Mouse (Mus musculus) cortical plate, adult 2 months (tissue): ENCODE measurements around the gene Ptprn2. TPM values are rescaled to one million over a fixed set of nuclear protein-coding genes. Genes with fewer than 3 reads are reported as not detected.

Experiments used
- H3K27ac ChIP-seq: fragments of 200-500 bp; 2 replicates; pipeline ENCODE4 v1.5.1; 2012; ENCODE audit warnings: low read length, control low read depth, inconsistent platforms; ENCODE audit not compliant: insufficient read depth
- H3K4me1 ChIP-seq: fragments of 200-500 bp; 2 replicates; pipeline ENCODE4 v1.6.1; 2011; ENCODE audit warnings: low read length; ENCODE audit not compliant: control insufficient read depth, insufficient read depth
- H3K4me3 ChIP-seq: fragments of 200-500 bp; 2 replicates; pipeline ENCODE4 v1.5.1; 2011; ENCODE audit warnings: mild to moderate bottlenecking, low read length, control low read depth; ENCODE audit not compliant: insufficient read depth
- CTCF ChIP-seq: fragments of 200-500 bp; IDR thresholded peaks from 2 replicates; pipeline ENCODE4 v1.5.1; 2011; ENCODE audit warnings: mild to moderate bottlenecking, control low read depth, low read length; ENCODE audit not compliant: insufficient read depth; ENCODE audit errors: extremely low read depth
- POLR2A ChIP-seq: fragments of 200-500 bp; IDR thresholded peaks from 2 replicates; pipeline ENCODE4 v1.6.1; 2011; ENCODE audit warnings: mild to moderate bottlenecking, low read length, control low read depth; ENCODE audit not compliant: insufficient read depth; ENCODE audit errors: extremely low read depth
- polyA plus RNA-seq: library from polyadenylated mRNA; depleted of rRNA; stranded (reverse); fragments of >200 nt; gene quantifications from 2 replicates; pipeline ENCODE4 v1.2.3, GENCODE M21; 2012

Ptprn2 gene
- polyA plus RNA-seq, 1 experiment, result 165 TPM

GRCm38 (mm10) chr12:117106696-117107095, 621.2 kb downstream of the Ptprn2 start:
- H3K4me3 ChIP-seq, result no peak overlapping the region
- no peak for TF ChIP-seq POLR2A
- no peak for TF ChIP-seq CTCF
- H3K27ac ChIP-seq, result no peak overlapping the region
- peaks cover 3% of the 10 kb centered on the region; the same call in 1 of the 2 replicates for H3K4me1 ChIP-seq

DNA sequence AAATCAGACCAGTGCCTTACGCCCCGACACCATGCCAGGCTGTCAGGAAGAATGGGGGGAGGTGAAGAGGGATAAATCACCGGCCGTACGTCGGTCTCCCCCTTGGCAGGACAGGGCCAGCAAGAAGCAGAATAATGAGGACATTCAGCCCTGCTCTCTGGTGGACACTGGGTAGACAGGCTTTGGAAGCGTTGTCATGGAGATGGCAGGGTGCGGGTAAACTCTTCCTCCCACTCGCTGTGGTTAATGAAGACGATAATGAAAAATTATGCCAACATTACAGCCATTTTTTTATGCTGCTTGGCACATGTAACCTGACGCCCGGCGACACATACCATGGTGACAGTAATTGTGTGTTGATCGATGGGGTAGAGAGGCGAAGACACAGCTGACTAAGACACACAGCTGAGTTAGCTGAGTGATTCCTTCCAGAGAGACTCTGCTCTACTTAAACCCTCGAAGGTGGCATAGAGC, 621.7 kb downstream of the Ptprn2 start:
- TF ChIP-seq CTCF (no peak), POLR2A (no peak)
- H3K27ac ChIP-seq, result no peak overlapping the region
- peaks cover 3% of the 10 kb centered on the region; the same call in 1 of the 2 replicates for H3K4me1 ChIP-seq
- no peak overlapping the region for H3K4me3 ChIP-seq

- no peak overlapping the region for H3K4me3 ChIP-seq
- TF ChIP-seq CTCF (no peak), POLR2A (no peak)
- no peak overlapping the region for H3K27ac ChIP-seq
- H3K4me1 ChIP-seq, result no peaks in the 10 kb centered on the region
Observed at GRCm38 (mm10) chr12:117115254-117115865, 629.8 kb downstream of the Ptprn2 start.

DNA sequence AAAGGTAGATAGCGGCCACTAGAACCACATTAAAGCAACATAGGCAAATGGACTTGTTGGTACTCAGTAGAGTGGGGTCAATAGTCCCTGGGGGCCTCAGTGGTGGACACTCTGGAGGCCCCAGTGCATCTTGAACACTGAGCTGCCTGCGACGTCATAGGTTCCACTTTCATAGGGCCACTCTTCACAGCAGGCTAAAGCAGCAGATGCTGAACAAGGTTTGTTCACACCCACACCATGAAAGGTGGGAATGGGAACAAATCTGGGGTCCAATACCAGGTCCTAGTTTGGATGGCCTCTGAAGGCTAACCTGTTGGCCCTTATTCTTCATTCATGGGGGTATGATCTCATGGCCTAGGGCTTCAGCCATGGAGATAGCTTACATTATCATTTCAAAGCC, 641.6 kb downstream of the Ptprn2 start:
- TF ChIP-seq POLR2A, result no peak
- no peak for TF ChIP-seq CTCF
- Histone ChIP-seq H3K4me1 (peaks cover 7% of the 10 kb centered on the region), H3K27ac (no peak overlapping the region)

GRCm38 (mm10) chr12:117127485-117127884, 642.0 kb downstream of the Ptprn2 start:
- H3K4me3 ChIP-seq, result no peak overlapping the region
- TF ChIP-seq POLR2A, result no peak
- TF ChIP-seq CTCF, result no peak
- H3K27ac ChIP-seq, result no peak overlapping the region
- H3K4me1 ChIP-seq, result peaks cover 7% of the 10 kb centered on the region

More for the DNA sequence above, 641.6 kb downstream of the Ptprn2 start:
- H3K4me3 ChIP-seq, result no peak overlapping the region

DNA sequence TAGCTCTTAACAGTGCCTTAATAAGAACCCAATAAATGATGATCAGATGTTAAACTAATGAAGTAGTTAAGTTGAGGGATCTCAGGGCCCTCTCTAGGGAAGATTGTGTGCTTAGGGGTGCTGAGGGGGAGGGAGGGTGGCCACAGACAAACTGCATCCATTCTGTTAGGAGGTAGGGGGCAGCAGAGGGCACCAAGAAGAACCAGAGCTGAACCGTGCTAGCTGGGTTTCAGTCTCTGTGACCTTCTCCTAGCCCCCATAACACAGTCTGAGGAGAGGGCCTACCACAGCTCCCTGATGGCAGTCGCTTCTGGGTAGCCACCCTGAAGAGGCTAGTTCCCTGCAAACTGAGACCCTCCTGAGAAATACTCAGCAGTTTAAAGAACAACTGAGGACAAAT, 646.6 kb downstream of the Ptprn2 start:
- Histone ChIP-seq H3K4me1 (peaks cover 20% of the 10 kb centered on the region), H3K27ac (no peak overlapping the region), H3K4me3 (no peak overlapping the region)
- peak; percentile 69 for TF ChIP-seq CTCF
- no peak for TF ChIP-seq POLR2A

- no peak overlapping the region for H3K4me3 ChIP-seq
- H3K4me1 ChIP-seq, result peaks cover 13% of the 10 kb centered on the region
- TF ChIP-seq CTCF, result no peak
- TF ChIP-seq POLR2A, result no peak
- peak overlapping the region; percentile 47; the same call in 1 of the 2 replicates for H3K27ac ChIP-seq
Observed at GRCm38 (mm10) chr12:117135205-117135604, 649.7 kb downstream of the Ptprn2 start.

DNA sequence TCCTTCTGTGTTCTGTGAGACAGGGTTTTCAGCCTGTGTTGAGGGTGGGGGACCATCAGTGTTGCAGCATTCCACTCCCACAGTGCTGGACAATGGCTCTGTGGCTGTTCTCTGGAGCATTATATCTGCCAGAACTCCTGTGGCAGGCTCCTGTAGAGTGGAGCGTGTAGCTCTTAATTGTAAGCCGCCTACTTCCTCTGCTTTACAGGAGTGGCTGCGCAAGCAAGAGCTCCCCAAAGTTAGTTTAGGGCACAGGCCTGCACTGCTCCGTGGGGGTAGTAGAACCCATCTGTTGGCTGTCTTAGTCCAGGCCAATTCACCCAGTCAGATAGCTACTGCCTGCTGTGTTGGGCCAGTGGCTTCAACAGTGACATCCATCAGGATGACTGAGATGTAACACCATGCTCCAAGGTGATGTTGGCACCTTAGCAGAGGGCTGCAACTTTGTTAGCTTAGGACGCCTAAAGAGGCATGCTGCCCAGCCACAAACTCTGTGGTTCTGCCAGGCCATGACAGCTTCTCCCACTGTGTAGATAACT, 651.0 kb downstream of the Ptprn2 start:
- Histone ChIP-seq H3K4me3 (no peak overlapping the region), H3K27ac (peak overlapping the region; percentile 47; the same call in 1 of the 2 replicates), H3K4me1 (peaks cover 13% of the 10 kb centered on the region)
- TF ChIP-seq POLR2A (no peak), CTCF (no peak)

- Histone ChIP-seq H3K4me3 (no peak overlapping the region), H3K27ac (no peak overlapping the region), H3K4me1 (peaks cover 4% of the 10 kb centered on the region)
- TF ChIP-seq CTCF, result no peak
- no peak for TF ChIP-seq POLR2A
Observed at GRCm38 (mm10) chr12:117140901-117141300, 655.4 kb downstream of the Ptprn2 start.

GRCm38 (mm10) chr12:117141394-117141793, 655.9 kb downstream of the Ptprn2 start:
- Histone ChIP-seq H3K4me3 (no peak overlapping the region), H3K27ac (no peak overlapping the region), H3K4me1 (no peaks in the 10 kb centered on the region)
- TF ChIP-seq POLR2A, result no peak
- TF ChIP-seq CTCF, result no peak
